In the genomic region with DNA sequence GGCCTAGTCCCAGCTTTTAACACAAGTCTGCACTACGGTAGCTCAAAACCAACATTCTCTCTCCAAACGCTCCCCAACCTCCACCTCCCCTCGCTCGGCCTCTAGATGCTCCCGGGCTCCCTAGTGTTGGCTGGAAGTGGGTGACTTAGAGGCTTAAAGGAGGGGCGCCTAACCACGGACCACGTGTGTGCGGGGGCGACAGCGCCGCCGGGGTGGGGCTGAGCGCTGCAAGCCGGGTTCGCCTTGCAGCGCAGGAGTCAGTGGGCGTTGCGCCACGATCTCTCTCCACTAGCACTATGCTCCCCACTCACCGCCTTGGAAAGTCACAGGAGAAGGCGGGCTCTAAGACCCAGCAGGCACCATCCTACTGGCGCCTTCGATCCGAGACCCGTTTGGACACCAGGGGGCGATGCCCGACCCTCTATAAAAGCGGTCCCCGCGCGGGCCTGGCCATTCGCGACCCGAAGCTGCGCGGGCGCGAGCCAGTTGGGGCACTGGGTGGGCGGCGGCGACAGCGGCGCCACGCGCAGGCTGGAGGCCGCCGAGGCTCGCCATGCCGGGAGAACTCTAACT, we compare ENCODE assay signal across 7 mouse cellular contexts. TPM values are rescaled to one million over a fixed set of nuclear protein-coding genes. Genes with fewer than 3 reads are reported as not detected.
DNase-seq lines count a peak whose midpoint lies in the region; ATAC-seq and TF ChIP-seq lines count a peak whose summit lies in the region.

Cebpa (plus strand) TSS at position 453 of the 573 bp plus-strand sequence.

- peak within 1 kb of the TSS; percentile 61 for H3K9ac ChIP-seq in embryonic facial prominence, embryonic 11.5 days (replicated peaks; ENCODE audit: low read length)
- peak within 1 kb of the TSS; percentile 83 for H3K9ac ChIP-seq in heart, adult 2 months (ENCODE audit: low read depth, low read length)
- peak within 1 kb of the TSS; percentile 63 for H3K9ac ChIP-seq in limb, embryonic 12.5 days (replicated peaks)
- H3K9ac ChIP-seq in midbrain, embryonic 14.5 days (replicated peaks; ENCODE audit: low read length): peak within 1 kb of the TSS; percentile 54

- intact Hi-C loops in heart, adult 2 months (cut with DNase I): loop anchor here (1.0 to 5.0 kb wide), 5 partner anchors 38 to 143 kb away; partner anchors contain the start of gene Cebpg

- H3K4me3 ChIP-seq in embryonic facial prominence, embryonic 11.5 days (ENCODE audit: low read depth, low read length): peak within 1 kb of the TSS; percentile 50
- peak within 1 kb of the TSS; percentile 69 for H3K4me3 ChIP-seq in heart, adult 2 months
- H3K4me3 ChIP-seq in limb, embryonic 12.5 days (replicated peaks): peak within 1 kb of the TSS; percentile 55
- peak within 1 kb of the TSS; percentile 51 for H3K4me3 ChIP-seq in midbrain, embryonic 14.5 days (replicated peaks; ENCODE audit: low read depth, low read length)

- no peaks in the 10 kb centered on the region for H3K79me2 ChIP-seq in heart, adult 2 months (replicated peaks; ENCODE audit: control insufficient read depth, insufficient read depth, low read length)

- no peaks in the 10 kb centered on the region for H3K36me3 ChIP-seq in embryonic facial prominence, embryonic 11.5 days (replicated peaks; ENCODE audit: control insufficient read depth, insufficient read depth, low read depth, low read length)
- H3K36me3 ChIP-seq in heart, adult 2 months (ENCODE audit: control insufficient read depth, insufficient read depth, low read length): no peaks in the 10 kb centered on the region
- no peaks in the 10 kb centered on the region for H3K36me3 ChIP-seq in limb, embryonic 12.5 days
- no peaks in the 10 kb centered on the region for H3K36me3 ChIP-seq in midbrain, embryonic 14.5 days (ENCODE audit: control insufficient read depth, insufficient read depth, low read length)

- peak; percentile 90 for TF ChIP-seq CTCF in heart, adult 2 months (IDR thresholded peaks at IDR 0.05)

- peak; percentile 98 for DNase-seq in adrenal gland, postnatal 14 days
- peak; percentile 97 for DNase-seq in embryonic facial prominence, embryonic 11.5 days (ENCODE audit: low spot score)
- peak; percentile 96 to 99 for DNase-seq in heart, adult 2 months
- DNase-seq in kidney, adult 8-10 months: peak; percentile 93 to 96
- peak; percentile 95 for DNase-seq in midbrain, embryonic 14.5 days
- peak; percentile 48 for DNase-seq in spleen, adult 12 weeks (ENCODE audit: low spot score)

- under 1% methylated on average over 35 of the region's 50 CpGs for WGBS in embryonic facial prominence, embryonic 11.5 days
- WGBS in heart, adult 2 months: under 1% methylated on average over 50 of the region's 50 CpGs
- under 1% methylated on average over 50 of the region's 50 CpGs for WGBS in limb, embryonic 12.5 days
- WGBS in midbrain, embryonic 14.5 days: under 1% methylated on average over 50 of the region's 50 CpGs

- no peak within 1 kb of the TSS for H3K27ac ChIP-seq in embryonic facial prominence, embryonic 11.5 days (replicated peaks; ENCODE audit: low read depth, low read length)
- peak within 1 kb of the TSS; percentile 87 for H3K27ac ChIP-seq in heart, adult 2 months
- H3K27ac ChIP-seq in limb, embryonic 12.5 days: peak within 1 kb of the TSS; percentile 64
- no peak within 1 kb of the TSS for H3K27ac ChIP-seq in midbrain, embryonic 14.5 days (replicated peaks; ENCODE audit: low read depth, low read length)

- peaks cover 48% of the 10 kb centered on the region for H3K27me3 ChIP-seq in embryonic facial prominence, embryonic 11.5 days (ENCODE audit: control insufficient read depth, insufficient read depth, low read length)
- H3K27me3 ChIP-seq in heart, adult 2 months (ENCODE audit: control insufficient read depth, insufficient read depth, low read length): peaks cover 5% of the 10 kb centered on the region
- peaks cover 82% of the 10 kb centered on the region for H3K27me3 ChIP-seq in limb, embryonic 12.5 days
- H3K27me3 ChIP-seq in midbrain, embryonic 14.5 days (ENCODE audit: control insufficient read depth, insufficient read depth, low read length): peaks cover 64% of the 10 kb centered on the region

- H3K9me3 ChIP-seq in embryonic facial prominence, embryonic 11.5 days (replicated peaks; ENCODE audit: control insufficient read depth, low read length): no peaks in the 10 kb centered on the region
- no peaks in the 10 kb centered on the region for H3K9me3 ChIP-seq in limb, embryonic 12.5 days
- no peaks in the 10 kb centered on the region for H3K9me3 ChIP-seq in midbrain, embryonic 14.5 days (ENCODE audit: control insufficient read depth, low read length)

- TF ChIP-seq POLR2A in heart, adult 2 months (IDR thresholded peaks at IDR 0.05; ENCODE audit: insufficient read depth, low read depth, low read length): peak; percentile 82

- TF ChIP-seq EP300 in heart, adult 2 months (IDR thresholded peaks at IDR 0.05; ENCODE audit: insufficient read depth, low read depth, low read length): peak; percentile 82

- peak within 1 kb of the TSS; percentile 96 for H3K4me2 ChIP-seq in embryonic facial prominence, embryonic 11.5 days (ENCODE audit: low read depth, low read length)
- H3K4me2 ChIP-seq in limb, embryonic 12.5 days: peak within 1 kb of the TSS; percentile 93
- H3K4me2 ChIP-seq in midbrain, embryonic 14.5 days (ENCODE audit: low read length): peak within 1 kb of the TSS; percentile 99

- peaks cover 7% of the 10 kb centered on the region for H3K4me1 ChIP-seq in embryonic facial prominence, embryonic 11.5 days (ENCODE audit: control insufficient read depth, insufficient read depth, low read length)
- no peaks in the 10 kb centered on the region for H3K4me1 ChIP-seq in heart, adult 2 months (ENCODE audit: control insufficient read depth, insufficient read depth, low read length)
- H3K4me1 ChIP-seq in limb, embryonic 12.5 days (replicated peaks): peaks cover 18% of the 10 kb centered on the region
- H3K4me1 ChIP-seq in midbrain, embryonic 14.5 days (ENCODE audit: control insufficient read depth, insufficient read depth, low read length): peaks cover 19% of the 10 kb centered on the region; the same call in 1 of the 2 replicates

- peak; percentile 85 for ATAC-seq in embryonic facial prominence, embryonic 11.5 days (replicated peaks; ENCODE audit: insufficient number of reproducible peaks, low FRiP score, low TSS enrichment, low read depth)
- ATAC-seq in limb, embryonic 12.5 days (ENCODE audit: insufficient number of reproducible peaks, insufficient read depth, low FRiP score, low TSS enrichment, low read depth): peak; percentile 89
- ATAC-seq in midbrain, embryonic 14.5 days (ENCODE audit: low FRiP score, low TSS enrichment): peak; percentile 89

RNA-seq across cellular contexts. Expression of gene Cebpa, which starts in this region (rescaled TPM):
- 178 and 183 TPM in 2 replicates for total RNA-seq in adrenal gland, postnatal 14 days (2021)
- polyA plus RNA-seq in embryonic facial prominence, embryonic 11.5 days (2014; fragmentation: Nextera tagmentation; extraction: Ambion mirVana): 0.79 and 0.90 TPM in 2 replicates
- 1 to 10 TPM; 7.3 to 7.8 TPM for total RNA-seq in heart, adult 2 months (2021)
- 8.6 and 16.5 TPM in 2 replicates for polyA plus RNA-seq in heart, adult 2 months (2012; rRNA removed)
- polyA plus RNA-seq in limb, embryonic 12.5 days (2016; fragmentation: Nextera tagmentation; extraction: Ambion mirVana): 1.6 and 1.8 TPM in 2 replicates
- 0.61 and 0.88 TPM in 2 replicates for polyA plus RNA-seq in midbrain, embryonic 14.5 days (2014; fragmentation: Nextera tagmentation; extraction: Ambion mirVana)

Comparison
In these comparisons a context has a peak if more than half of its experiments do, and no peak if none do; other contexts are left out.
1. RNA of gene Cebpa (total RNA-seq): 178 to 183 TPM in adrenal gland, postnatal 14 days; 7.3 to 7.8 TPM in heart, adult 2 months; every median in the first group is over 10 times any median in the second.
2. Peak in DNase-seq, ATAC-seq, H3K4me3 ChIP-seq, H3K9ac ChIP-seq and H3K4me2 ChIP-seq in embryonic facial prominence, embryonic 11.5 days; RNA of the gene not detected or under 1 TPM.
3. Peak in DNase-seq, ATAC-seq, H3K4me3 ChIP-seq, H3K9ac ChIP-seq and H3K4me2 ChIP-seq in midbrain, embryonic 14.5 days; RNA of the gene not detected or under 1 TPM.
4. DNase-seq: peak in every context shown above with its lines; median percentile 98 in adrenal gland, postnatal 14 days; 98 in heart, adult 2 months; 97 in embryonic facial prominence, embryonic 11.5 days; 95 in midbrain, embryonic 14.5 days; 94 in kidney, adult 8-10 months; 48 in spleen, adult 12 weeks.
5. H3K27ac ChIP-seq: peak in heart, adult 2 months (single experiment) and limb, embryonic 12.5 days (single experiment); none in embryonic facial prominence, embryonic 11.5 days (single experiment) and midbrain, embryonic 14.5 days (single experiment).
6. Peak in every context shown above with its lines, with median percentiles within 50 percentile points of each other: ATAC-seq, H3K4me2 ChIP-seq, H3K4me3 ChIP-seq and H3K9ac ChIP-seq.